Mouse (Mus musculus): ENCODE measurements around the gene Tbc1d8.

GRCm38 (mm10) chr1:39515303-39515991 is 36.9 kb upstream of the Tbc1d8 start:
- no peak for TF ChIP-seq CTCF (IDR thresholded peaks at IDR 0.05; ENCODE audit: low read depth)
- no peak for TF ChIP-seq EP300 (optimal IDR thresholded peaks at IDR 0.05)
